Mouse (Mus musculus): Measurements from ENCODE around the gene Tmeff1. TPM values are rescaled to one million over a fixed set of nuclear protein-coding genes. Genes with fewer than 3 reads are reported as not detected.

The Tmeff1 gene
- 0.11 TPM in 1 of 2 replicates, not detected in the other for polyA plus RNA-seq (2012)

DNA sequence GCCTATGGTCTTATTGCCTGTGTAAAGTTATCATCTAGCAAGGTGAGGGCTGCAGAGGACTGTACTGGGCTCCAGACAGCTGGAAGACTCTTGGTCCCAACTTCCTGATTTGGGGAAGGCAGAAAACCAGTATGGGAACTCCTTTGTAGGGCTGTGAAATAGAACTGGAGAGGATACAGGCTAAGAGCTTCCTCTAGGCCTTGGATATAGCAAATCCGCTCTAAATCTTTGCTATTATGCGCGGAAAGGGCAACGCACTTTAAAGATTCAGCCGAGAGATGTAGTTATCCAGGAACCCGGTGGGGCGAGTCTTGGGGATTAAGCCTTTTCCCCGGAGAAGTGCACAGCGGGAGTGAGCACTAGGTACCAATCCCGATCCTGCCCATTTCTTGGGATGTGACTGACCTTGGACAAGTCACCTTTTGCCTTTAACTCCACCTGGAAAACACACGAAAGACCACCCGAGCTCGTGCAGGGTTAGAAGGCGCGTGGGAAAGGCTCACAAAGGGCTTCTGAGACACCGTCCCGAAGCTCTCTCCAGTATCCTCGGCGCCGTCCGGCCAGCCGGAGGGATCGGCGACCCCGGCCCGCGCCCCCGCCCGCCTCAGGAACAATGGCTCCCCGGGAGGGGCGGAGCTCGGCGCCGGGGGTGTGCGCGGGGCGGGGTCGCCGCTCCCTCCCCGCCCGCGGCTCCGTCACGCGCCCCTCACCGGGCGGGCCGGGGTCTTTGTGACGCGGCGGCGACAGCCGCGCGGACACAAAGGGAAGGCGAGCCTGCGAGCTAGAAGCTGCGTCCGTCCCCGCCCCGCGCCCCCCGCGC, at the start of gene Tmeff1:
Gene Tmeff1 (plus strand): TSS at position 754 of the 820 bp plus-strand sequence.

DNA sequence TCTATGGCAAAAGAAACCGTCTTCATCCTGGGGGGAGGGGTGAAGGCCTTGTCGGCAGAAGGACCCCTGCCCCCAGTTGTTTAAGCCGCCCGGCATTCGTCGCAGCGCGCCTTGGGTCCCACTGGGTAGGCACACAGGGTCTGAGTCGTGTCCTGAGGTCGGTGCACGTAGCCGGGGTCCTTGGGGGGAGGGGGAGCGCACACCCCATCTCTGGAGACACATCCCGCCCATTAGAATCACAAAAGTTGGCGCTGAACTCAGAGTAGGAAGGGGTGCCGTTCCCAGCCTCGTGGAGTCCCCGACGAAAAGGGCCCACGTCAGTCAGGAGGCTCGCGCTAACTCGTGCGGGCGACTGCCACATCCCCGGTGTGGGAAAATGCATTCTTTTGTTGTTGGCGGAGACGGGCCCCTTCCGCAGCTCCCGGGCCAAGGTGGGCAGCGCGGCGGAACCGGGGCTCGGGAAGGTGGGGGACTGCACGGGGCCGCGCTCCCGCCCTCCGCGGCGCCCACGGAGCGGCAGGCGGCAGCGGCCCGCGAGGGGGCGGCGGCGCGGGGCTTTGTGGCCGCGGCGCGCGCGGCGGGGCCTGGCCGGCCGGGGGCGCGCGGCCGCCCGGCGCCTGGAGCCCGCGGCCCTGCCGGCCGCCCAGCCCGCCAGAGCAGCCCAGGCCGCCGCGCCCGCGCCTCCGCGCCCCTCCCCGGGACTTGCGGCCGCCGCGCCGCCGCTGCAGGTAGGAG, 45.0 kb upstream of the Tmeff1 start, which contains the start of gene Msantd3:
Gene Msantd3 (plus strand): TSS at position 95 of the 735 bp plus-strand sequence.

DNA sequence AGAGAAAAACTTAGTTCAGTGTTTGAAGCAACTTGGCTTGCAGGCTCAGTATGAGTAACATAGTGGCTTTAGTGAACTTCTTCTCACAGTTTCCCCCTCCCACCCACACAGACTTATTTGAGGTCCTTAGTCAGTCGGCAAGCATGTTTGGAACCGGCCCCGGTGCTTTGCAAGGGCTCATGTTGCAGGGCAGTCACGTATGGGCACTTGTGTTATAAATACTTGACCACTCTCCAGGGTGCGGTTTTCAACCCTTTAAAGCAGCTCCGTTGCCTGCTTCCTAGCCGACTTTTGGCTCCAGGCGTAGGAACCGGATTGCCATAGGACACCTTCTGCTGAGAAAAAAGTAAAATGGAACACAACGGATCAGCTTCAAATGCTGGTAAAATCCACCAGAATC, 78.3 kb downstream of the Tmeff1 start, which contains the start of gene Cavin4:
Gene Cavin4 (plus strand): TSS at position 244 of the 400 bp plus-strand sequence.

Other genes starting within 250 kb of the Tmeff1 start
- 11.0 and 11.3 TPM in 2 replicates for gene Tex10, start 111.7 kb upstream of the Tmeff1 start, polyA plus RNA-seq (2012)
- 15.4 and 21.8 TPM in 2 replicates for gene Msantd3, start 45.2 kb upstream of the Tmeff1 start, polyA plus RNA-seq (2012)
- not detected in 2 replicates for gene Cavin4, start 78.3 kb downstream of the Tmeff1 start, polyA plus RNA-seq (2012)